11 mouse cellular contexts compared by ENCODE assay signal in the genomic region with DNA sequence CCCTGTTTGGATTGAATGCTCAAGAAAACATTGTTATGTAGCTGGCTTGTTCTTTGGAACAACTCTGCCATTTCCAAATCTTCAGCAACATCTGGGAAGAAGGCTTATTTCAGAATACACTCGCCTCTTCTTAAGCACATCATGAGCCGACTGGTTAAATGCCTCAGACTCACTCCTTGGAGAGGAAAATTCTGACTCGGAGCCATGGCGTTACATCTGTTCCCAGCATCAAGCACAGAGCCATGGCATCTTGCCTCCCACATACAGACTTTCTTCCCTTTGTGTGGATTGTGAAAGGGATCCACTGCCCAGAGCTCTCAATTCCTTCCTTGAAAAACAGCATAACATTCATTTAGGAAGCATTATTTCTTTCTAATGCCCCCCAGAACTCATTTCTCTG.
DNase-seq lines count a peak whose midpoint lies in the region; ATAC-seq and TF ChIP-seq lines count a peak whose summit lies in the region.
"Had no signal": no experiment of that assay in that cellular context is flagged by ENCODE, and none has a peak within 500 bp of the region (broad histone marks: within the 10 kb centered on the region; RNA-seq: fewer than 3 reads in every experiment).

No protein-coding gene starts in this region.

- no peaks in the 10 kb centered on the region for H3K9me3 ChIP-seq in forebrain, embryonic 15.5 days
- H3K9me3 ChIP-seq in forebrain, embryonic 10.5 days, result no peaks in the 10 kb centered on the region; the same call in 1 of the 2 replicates
- no peaks in the 10 kb centered on the region for H3K9me3 ChIP-seq in hindbrain, postnatal 0 days (ENCODE audit: low read length)
- H3K9me3 ChIP-seq in midbrain, embryonic 15.5 days, result no peaks in the 10 kb centered on the region
- H3K9me3 ChIP-seq: limb, embryonic 13.5 days had no signal

- WGBS in forebrain, embryonic 15.5 days, result 59% methylated on average over 4 of the region's 4 CpGs
- 90% methylated on average over 4 of the region's 4 CpGs for WGBS in forebrain, embryonic 10.5 days
- WGBS in hindbrain, postnatal 0 days, result 23% methylated on average over 4 of the region's 4 CpGs
- 26% methylated on average over 4 of the region's 4 CpGs for WGBS in midbrain, embryonic 15.5 days

- peak overlapping the region; percentile 77 for H3K27ac ChIP-seq in forebrain, embryonic 15.5 days (replicated peaks)
- no peak overlapping the region for H3K27ac ChIP-seq in forebrain, embryonic 10.5 days
- H3K27ac ChIP-seq in hindbrain, postnatal 0 days, result 0 out of 2 replicates have a peak overlapping the region, but pooled peaks have one; percentile 15
- H3K27ac ChIP-seq in midbrain, embryonic 15.5 days, result peak overlapping the region; percentile 74
- H3K27ac ChIP-seq: heart, adult 2 months; limb, embryonic 13.5 days had no signal

- H3K27me3 ChIP-seq in forebrain, embryonic 15.5 days, result no peaks in the 10 kb centered on the region
- H3K27me3 ChIP-seq in forebrain, embryonic 10.5 days (ENCODE audit: poor library complexity, severe bottlenecking), result no peaks in the 10 kb centered on the region
- no peaks in the 10 kb centered on the region for H3K27me3 ChIP-seq in hindbrain, postnatal 0 days (ENCODE audit: insufficient read depth, low read length)
- H3K27me3 ChIP-seq in midbrain, embryonic 15.5 days (replicated peaks), result no peaks in the 10 kb centered on the region
- H3K27me3 ChIP-seq: limb, embryonic 13.5 days had no signal

- DNase-seq in forebrain, embryonic 10.5 days (ENCODE audit: extremely low spot score, low spot score), result no peak
- peak; percentile 72 for DNase-seq in hindbrain, postnatal 0 days (ENCODE audit: low spot score)
- DNase-seq in adrenal gland, postnatal 25 days, result no peak

- H3K4me1 ChIP-seq in forebrain, embryonic 15.5 days, result peaks cover 11% of the 10 kb centered on the region; the same call in 1 of the 2 replicates
- H3K4me1 ChIP-seq in forebrain, embryonic 10.5 days, result no peaks in the 10 kb centered on the region
- H3K4me1 ChIP-seq in hindbrain, postnatal 0 days (ENCODE audit: insufficient read depth, low read length), result no peaks in the 10 kb centered on the region
- peaks cover 4% of the 10 kb centered on the region; the same call in 1 of the 2 replicates for H3K4me1 ChIP-seq in midbrain, embryonic 15.5 days
- H3K4me1 ChIP-seq: limb, embryonic 13.5 days had no signal

- H3K4me3 ChIP-seq in forebrain, embryonic 15.5 days, result no peak overlapping the region
- no peak overlapping the region for H3K4me3 ChIP-seq in forebrain, embryonic 10.5 days
- no peak overlapping the region for H3K4me3 ChIP-seq in hindbrain, postnatal 0 days (ENCODE audit: low read length)
- no peak overlapping the region for H3K4me3 ChIP-seq in midbrain, embryonic 15.5 days
- H3K4me3 ChIP-seq: heart, adult 2 months; limb, embryonic 13.5 days had no signal

- no peak for TF ChIP-seq CTCF in hindbrain, postnatal 0 days (IDR thresholded peaks at IDR 0.05; ENCODE audit: low read depth)

- H3K4me2 ChIP-seq in forebrain, embryonic 15.5 days (replicated peaks), result no peak overlapping the region
- no peak overlapping the region for H3K4me2 ChIP-seq in hindbrain, postnatal 0 days (ENCODE audit: low read depth, low read length)
- H3K4me2 ChIP-seq in midbrain, embryonic 15.5 days, result no peak overlapping the region
- H3K4me2 ChIP-seq: limb, embryonic 13.5 days had no signal

- peak; percentile 72 for ATAC-seq in forebrain, embryonic 15.5 days (replicated peaks)
- peak; percentile 94 for ATAC-seq in frontal cortex, adult (ENCODE audit: low TSS enrichment)
- no peak for ATAC-seq in hindbrain, postnatal 0 days
- no peak for ATAC-seq in midbrain, embryonic 15.5 days (replicated peaks)
- no peak for ATAC-seq in megakaryocyte, adult 5-6 weeks (ENCODE audit: poor library complexity, severe bottlenecking)
- no peak for ATAC-seq in megakaryocyte-erythroid progenitor cell, adult 5-6 weeks (replicated peaks; ENCODE audit: low FRiP score, low TSS enrichment, poor library complexity, severe bottlenecking)
- ATAC-seq: activated CD4-positive, CD25-positive, alpha-beta regulatory T cell, adult 4 months had no signal

- H3K36me3 ChIP-seq in forebrain, embryonic 15.5 days, result no peaks in the 10 kb centered on the region
- no peaks in the 10 kb centered on the region for H3K36me3 ChIP-seq in forebrain, embryonic 10.5 days (replicated peaks)
- no peaks in the 10 kb centered on the region for H3K36me3 ChIP-seq in hindbrain, postnatal 0 days (ENCODE audit: insufficient read depth, low read length)
- no peaks in the 10 kb centered on the region for H3K36me3 ChIP-seq in midbrain, embryonic 15.5 days (replicated peaks)
- H3K36me3 ChIP-seq: limb, embryonic 13.5 days had no signal

- H3K9ac ChIP-seq in forebrain, embryonic 15.5 days (replicated peaks), result no peak overlapping the region
- H3K9ac ChIP-seq in hindbrain, postnatal 0 days (replicated peaks; ENCODE audit: low read length), result no peak overlapping the region
- H3K9ac ChIP-seq in midbrain, embryonic 15.5 days, result no peak overlapping the region
- H3K9ac ChIP-seq: limb, embryonic 13.5 days had no signal

Comparison
In these comparisons a context has a peak if more than half of its experiments do, and no peak if none do; other contexts are left out.
1. ATAC-seq: peak in forebrain, embryonic 15.5 days (single experiment) and frontal cortex, adult (single experiment); none in hindbrain, postnatal 0 days (single experiment), midbrain, embryonic 15.5 days (single experiment), megakaryocyte, adult 5-6 weeks (single experiment) and megakaryocyte-erythroid progenitor cell, adult 5-6 weeks (single experiment).